Mouse (Mus musculus): ENCODE results near the gene Pkp1. TPM values are rescaled to one million over a fixed set of nuclear protein-coding genes. Genes with fewer than 3 reads are reported as not detected.

Gene Pkp1
- polyA plus RNA-seq, 1 experiment from 2014 or later, result 0.04 TPM

GRCm38 (mm10) chr1:135828918-135829317 lies 90.1 kb downstream of the Pkp1 start:
- no peaks in the 10 kb centered on the region for H3K36me3 ChIP-seq
- H3K27ac ChIP-seq, result no peak overlapping the region
- H3K9me3 ChIP-seq, result no peaks in the 10 kb centered on the region
- H3K4me3 ChIP-seq, result no peak overlapping the region
- H3K27me3 ChIP-seq (ENCODE audit: insufficient read depth, poor library complexity, severe bottlenecking), result no peaks in the 10 kb centered on the region
- 9% methylated on average over 1 of the region's 1 CpGs for WGBS
- H3K4me1 ChIP-seq, result peaks cover 42% of the 10 kb centered on the region
- DNase-seq (ENCODE audit: low spot score), result no peak

- Histone ChIP-seq H3K27me3 (ENCODE audit: insufficient read depth, poor library complexity, severe bottlenecking) (peaks cover 64% of the 10 kb centered on the region), H3K4me1 (peaks cover 47% of the 10 kb centered on the region), H3K36me3 (no peaks in the 10 kb centered on the region), H3K4me3 (no peak overlapping the region), H3K27ac (no peak overlapping the region), H3K9me3 (no peaks in the 10 kb centered on the region)
- WGBS, result 80% methylated on average over 7 of the region's 7 CpGs
- DNase-seq (ENCODE audit: low spot score), result no peak
These were observed 97.2 kb downstream of the Pkp1 start for GRCm38 (mm10) chr1:135821780-135822179.

Other genes starting within 250 kb of the Pkp1 start
- gene Csrp1, start 199.1 kb downstream of the Pkp1 start, polyA plus RNA-seq (2016; fragmentation: Nextera tagmentation; extraction: Ambion mirVana), result 202 and 238 TPM in 2 replicates
- gene Phlda3, start 153.1 kb downstream of the Pkp1 start, polyA plus RNA-seq (2016; fragmentation: Nextera tagmentation; extraction: Ambion mirVana), result 63.2 and 65.3 TPM in 2 replicates
- gene Tnni1, start 139.8 kb downstream of the Pkp1 start, polyA plus RNA-seq (2016; fragmentation: Nextera tagmentation; extraction: Ambion mirVana), result 2,290 and 3,821 TPM in 2 replicates
- gene Lad1, start 100.6 kb downstream of the Pkp1 start, polyA plus RNA-seq (2016; fragmentation: Nextera tagmentation; extraction: Ambion mirVana), result 3.3 and 6.8 TPM in 2 replicates
- gene Tnnt2, start 82.9 kb downstream of the Pkp1 start, polyA plus RNA-seq (2016; fragmentation: Nextera tagmentation; extraction: Ambion mirVana), result 2,168 and 3,634 TPM in 2 replicates
- gene Igfn1, start 87.1 kb upstream of the Pkp1 start, polyA plus RNA-seq (2016; fragmentation: Nextera tagmentation; extraction: Ambion mirVana), result not detected in 2 replicates
- gene Tmem9, start 88.9 kb upstream of the Pkp1 start, polyA plus RNA-seq (2016; fragmentation: Nextera tagmentation; extraction: Ambion mirVana), result 155 and 166 TPM in 2 replicates
- not detected in 2 replicates for gene Ascl5, start 131.6 kb upstream of the Pkp1 start, polyA plus RNA-seq (2016; fragmentation: Nextera tagmentation; extraction: Ambion mirVana)
- 1.3 and 1.6 TPM in 2 replicates for gene Cacna1s, start 133.5 kb upstream of the Pkp1 start, polyA plus RNA-seq (2016; fragmentation: Nextera tagmentation; extraction: Ambion mirVana)
- gene Kif21b, start 212.2 kb upstream of the Pkp1 start, polyA plus RNA-seq (2016; fragmentation: Nextera tagmentation; extraction: Ambion mirVana), result 4.6 and 5.4 TPM in 2 replicates

Measured in heart, embryonic 10.5 days (tissue).